Mouse (Mus musculus) sigmoid colon, adult 10 weeks (tissue): ENCODE data around the gene Tmco5. TPM values are rescaled to one million over a fixed set of nuclear protein-coding genes. Genes with fewer than 3 reads are reported as not detected.

ENCODE experiments used
- polyA plus RNA-seq: library from polyadenylated mRNA; stranded (reverse); fragments of 350-450 nt; fragmentation: Illumina TruSeq; extraction: RNeasy Lipid Tissue Mini Kit (QIAGEN cat#74804); gene quantifications from one replicate; pipeline ENCODE4 v1.2.3, GENCODE M21; 2014; ENCODE audit warnings: low read depth, low replicate concordance

Tmco5 gene
- polyA plus RNA-seq, result not detected

GRCm38 (mm10) chr2:116878391-116878790 lies at the start of gene Tmco5:
Tmco5 (plus strand) TSS chr2:116878691.

Other genes with a start within 250 kb of the Tmco5 start
- gene Spred1, start 242.7 kb downstream of the Tmco5 start, polyA plus RNA-seq, result 73.9 TPM